Mouse (Mus musculus) midbrain, embryonic 11.5 days (tissue): ENCODE data around the gene Smtn. TPM values are rescaled to one million over a fixed set of nuclear protein-coding genes. Genes with fewer than 3 reads are reported as not detected.

ENCODE experiments used
- ATAC-seq: fragments of 200-750 bp; cut with Nextera tagmentation; 2 replicates; pipeline ENCODE4 v1.8.0; 2017; ENCODE audit warnings: moderate TSS enrichment, moderate library complexity; ENCODE audit not compliant: low FRiP score
- DNase-seq: peaks from one replicate; pipeline ENCODE4 v3.0.0; 2015; ENCODE audit warnings: low spot score; ENCODE audit errors: missing footprints
- H3K27ac ChIP-seq: fragments of 300-500 bp; sonication (generic); 2 replicates; pipeline ENCODE4 v1.5.1; 2014; ENCODE audit warnings: low read depth, low read length
- H3K27me3 ChIP-seq: fragments of 300-500 bp; sonication (generic); 2 replicates; pipeline ENCODE4 v1.6.1; 2014; ENCODE audit warnings: mild to moderate bottlenecking, low read length, moderate library complexity, mixed read lengths; ENCODE audit not compliant: control insufficient read depth, insufficient read depth
- H3K36me3 ChIP-seq: fragments of 300-500 bp; sonication (generic); 2 replicates; pipeline ENCODE4 v1.6.1; 2014; ENCODE audit warnings: mild to moderate bottlenecking, low read length, moderate library complexity, mixed read lengths; ENCODE audit not compliant: control insufficient read depth, insufficient read depth
- H3K4me1 ChIP-seq: fragments of 300-500 bp; sonication (generic); 2 replicates; pipeline ENCODE4 v1.6.1; 2014; ENCODE audit warnings: low read length; ENCODE audit not compliant: control insufficient read depth, insufficient read depth
- H3K4me2 ChIP-seq: fragments of 300-500 bp; sonication (generic); 2 replicates; pipeline ENCODE4 v1.6.1; 2014; ENCODE audit warnings: mild to moderate bottlenecking, moderate library complexity
- H3K4me3 ChIP-seq: fragments of 300-500 bp; sonication (generic); 2 replicates; pipeline ENCODE4 v1.5.1; 2014; ENCODE audit warnings: low read depth, low read length
- H3K9ac ChIP-seq: fragments of 300-500 bp; sonication (generic); 2 replicates; pipeline ENCODE4 v1.6.1; 2014; ENCODE audit warnings: low read length
- H3K9me3 ChIP-seq: fragments of 300-500 bp; sonication (generic); 2 replicates; pipeline ENCODE4 v1.6.1; 2016; ENCODE audit warnings: low read length; ENCODE audit not compliant: control insufficient read depth
- WGBS: fragments of 180-500 bp; shearing (Covaris S2); extraction: QIAGEN DNeasy Blood & Tissue Kit; methylation state at CpG from one replicate; pipeline ENCODE4 v1.1.7; 2014; 5-methylcytosine and 5-hydroxymethylcytosine counted together
- polyA plus RNA-seq: library from polyadenylated mRNA; unstranded; fragments of >200 nt; fragmentation: Nextera tagmentation; extraction: Ambion mirVana; gene quantifications from 2 replicates; pipeline ENCODE4 v1.2.1, GENCODE M21; 2014

Smtn gene
- polyA plus RNA-seq, 1 experiment from 2014 or later, result 27.1 TPM

- 91% methylated on average over 4 of the region's 4 CpGs for WGBS
- Histone ChIP-seq H3K27ac (no peak overlapping the region), H3K36me3 (no peaks in the 10 kb centered on the region), H3K4me1 (no peaks in the 10 kb centered on the region), H3K27me3 (no peaks in the 10 kb centered on the region), H3K4me3 (no peak overlapping the region), H3K9ac (no peak overlapping the region), H3K4me2 (no peak overlapping the region), H3K9me3 (no peaks in the 10 kb centered on the region)
- ATAC-seq, result no peak
- no peak for DNase-seq
Observed at GRCm38 (mm10) chr11:3554976-3555375, 14.6 kb upstream of the Smtn start.

GRCm38 (mm10) chr11:3549791-3550190, 9.4 kb upstream of the Smtn start:
- WGBS, result 87% methylated on average over 5 of the region's 5 CpGs
- no peak for ATAC-seq

GRCm38 (mm10) chr11:3548564-3549295, 8.3 kb upstream of the Smtn start:
- ATAC-seq (no peak), DNase-seq (no peak)
- Histone ChIP-seq H3K4me1 (no peaks in the 10 kb centered on the region), H3K4me2 (no peak overlapping the region), H3K36me3 (no peaks in the 10 kb centered on the region), H3K4me3 (no peak overlapping the region), H3K9ac (no peak overlapping the region), H3K27me3 (no peaks in the 10 kb centered on the region), H3K27ac (no peak overlapping the region), H3K9me3 (peaks cover 3% of the 10 kb centered on the region; the same call in 1 of the 2 replicates)
- 63% methylated on average over 3 of the region's 3 CpGs for WGBS

More at GRCm38 (mm10) chr11:3549791-3550190, 9.4 kb upstream of the Smtn start:
- H3K9me3 ChIP-seq, result no peaks in the 10 kb centered on the region
- no peak overlapping the region for H3K9ac ChIP-seq
- H3K4me1 ChIP-seq, result no peaks in the 10 kb centered on the region
- no peak for DNase-seq
- no peaks in the 10 kb centered on the region for H3K36me3 ChIP-seq
- H3K4me2 ChIP-seq, result no peak overlapping the region
- no peaks in the 10 kb centered on the region for H3K27me3 ChIP-seq
- H3K4me3 ChIP-seq, result no peak overlapping the region
- H3K27ac ChIP-seq, result no peak overlapping the region

GRCm38 (mm10) chr11:3547969-3548368, 7.6 kb upstream of the Smtn start:
- Histone ChIP-seq H3K4me1 (no peaks in the 10 kb centered on the region), H3K27me3 (no peaks in the 10 kb centered on the region), H3K9ac (no peak overlapping the region), H3K36me3 (no peaks in the 10 kb centered on the region), H3K4me3 (no peak overlapping the region), H3K9me3 (peaks cover 3% of the 10 kb centered on the region; the same call in 1 of the 2 replicates), H3K27ac (no peak overlapping the region), H3K4me2 (no peak overlapping the region)
- DNase-seq, result no peak
- 40% methylated on average over 6 of the region's 6 CpGs for WGBS
- peak; percentile 71; the same call in 1 of the 2 replicates for ATAC-seq

- no peaks in the 10 kb centered on the region for H3K36me3 ChIP-seq
Observed at GRCm38 (mm10) chr11:3547047-3547446, 6.6 kb upstream of the Smtn start.

GRCm38 (mm10) chr11:3546242-3546562, 5.8 kb upstream of the Smtn start:
- H3K4me3 ChIP-seq, result no peak overlapping the region
- no peak overlapping the region for H3K9ac ChIP-seq
- no peak for ATAC-seq
- H3K27me3 ChIP-seq, result no peaks in the 10 kb centered on the region
- DNase-seq, result peak; percentile 78
- H3K4me1 ChIP-seq, result no peaks in the 10 kb centered on the region
- H3K9me3 ChIP-seq, result peaks cover 3% of the 10 kb centered on the region; the same call in 1 of the 2 replicates
- H3K4me2 ChIP-seq, result no peak overlapping the region
- 29% methylated on average over 1 of the region's 1 CpGs for WGBS
- H3K27ac ChIP-seq, result no peak overlapping the region
- no peaks in the 10 kb centered on the region for H3K36me3 ChIP-seq

More at GRCm38 (mm10) chr11:3547047-3547446, 6.6 kb upstream of the Smtn start:
- no peak overlapping the region for H3K4me3 ChIP-seq
- H3K9ac ChIP-seq, result no peak overlapping the region
- 70% methylated on average over 2 of the region's 2 CpGs for WGBS
- H3K4me2 ChIP-seq, result no peak overlapping the region
- ATAC-seq, result no peak
- peaks cover 3% of the 10 kb centered on the region; the same call in 1 of the 2 replicates for H3K9me3 ChIP-seq
- H3K27me3 ChIP-seq, result no peaks in the 10 kb centered on the region
- no peaks in the 10 kb centered on the region for H3K4me1 ChIP-seq
- peak; percentile 26 for DNase-seq
- no peak overlapping the region for H3K27ac ChIP-seq

GRCm38 (mm10) chr11:3545531-3546241, 5.3 kb upstream of the Smtn start:
- H3K4me3 ChIP-seq, result no peak overlapping the region
- ATAC-seq, result no peak

GRCm38 (mm10) chr11:3544409-3544808, 4.0 kb upstream of the Smtn start:
- no peak overlapping the region for H3K4me3 ChIP-seq
- H3K27ac ChIP-seq, result no peak overlapping the region
- peaks cover 3% of the 10 kb centered on the region; the same call in 1 of the 2 replicates for H3K9me3 ChIP-seq
- H3K36me3 ChIP-seq, result no peaks in the 10 kb centered on the region
- no peak for ATAC-seq
- no peaks in the 10 kb centered on the region for H3K4me1 ChIP-seq
- WGBS, result 93% methylated on average over 5 of the region's 5 CpGs
- DNase-seq, result no peak
- no peaks in the 10 kb centered on the region for H3K27me3 ChIP-seq
- no peak overlapping the region for H3K4me2 ChIP-seq
- H3K9ac ChIP-seq, result no peak overlapping the region

More at GRCm38 (mm10) chr11:3545531-3546241, 5.3 kb upstream of the Smtn start:
- no peaks in the 10 kb centered on the region for H3K4me1 ChIP-seq
- no peak overlapping the region for H3K27ac ChIP-seq
- H3K9ac ChIP-seq, result no peak overlapping the region
- DNase-seq, result no peak
- H3K4me2 ChIP-seq, result no peak overlapping the region
- no peaks in the 10 kb centered on the region for H3K27me3 ChIP-seq
- 18% methylated on average over 9 of the region's 9 CpGs for WGBS
- peaks cover 3% of the 10 kb centered on the region; the same call in 1 of the 2 replicates for H3K9me3 ChIP-seq
- no peaks in the 10 kb centered on the region for H3K36me3 ChIP-seq

- H3K4me2 ChIP-seq, result no peak overlapping the region
- no peak overlapping the region for H3K9ac ChIP-seq
- no peak overlapping the region for H3K4me3 ChIP-seq
- WGBS, result 61% methylated on average over 5 of the region's 5 CpGs
- no peaks in the 10 kb centered on the region for H3K36me3 ChIP-seq
- ATAC-seq (no peak), DNase-seq (no peak)
- H3K4me1 ChIP-seq, result peaks cover 4% of the 10 kb centered on the region; the same call in 1 of the 2 replicates
- peaks cover 3% of the 10 kb centered on the region; the same call in 1 of the 2 replicates for H3K9me3 ChIP-seq
- no peak overlapping the region for H3K27ac ChIP-seq
- no peaks in the 10 kb centered on the region for H3K27me3 ChIP-seq
Observed at GRCm38 (mm10) chr11:3543001-3543400, 2.6 kb upstream of the Smtn start.
